Mouse (Mus musculus) liver, embryonic 16.5 days (tissue): Measurements from ENCODE around the gene B3gnt2. TPM values are rescaled to one million over a fixed set of nuclear protein-coding genes. Genes with fewer than 3 reads are reported as not detected.

Experiments used
- ATAC-seq: fragments of 200-750 bp; cut with Nextera tagmentation; 2 replicates; pipeline ENCODE4 v1.8.0; 2017; ENCODE audit warnings: low read depth, mild to moderate bottlenecking, moderate number of reproducible peaks, moderate library complexity
- H3K27ac ChIP-seq: fragments of 300-500 bp; sonication (generic); 2 replicates; pipeline ENCODE4 v1.5.1; 2014; ENCODE audit warnings: mild to moderate bottlenecking, low read length
- H3K27me3 ChIP-seq: fragments of 300-500 bp; sonication (generic); 2 replicates; pipeline ENCODE4 v1.6.1; 2014; ENCODE audit warnings: low read depth, low read length, mixed read lengths; ENCODE audit not compliant: control insufficient read depth, insufficient read depth
- H3K36me3 ChIP-seq: fragments of 300-500 bp; sonication (generic); 2 replicates; pipeline ENCODE4 v1.6.1; 2014; ENCODE audit warnings: mild to moderate bottlenecking; ENCODE audit not compliant: control insufficient read depth, insufficient read depth
- H3K4me1 ChIP-seq: fragments of 300-500 bp; sonication (generic); 2 replicates; pipeline ENCODE4 v1.6.1; 2014; ENCODE audit warnings: low read depth, low read length, mixed read lengths; ENCODE audit not compliant: control insufficient read depth
- H3K4me2 ChIP-seq: fragments of 300-500 bp; sonication (generic); 2 replicates; pipeline ENCODE4 v1.6.1; 2014; ENCODE audit warnings: low read depth, low read length, mixed read lengths
- H3K4me3 ChIP-seq: fragments of 300-500 bp; sonication (generic); 2 replicates; pipeline ENCODE4 v1.5.1; 2014; ENCODE audit warnings: low read depth, mild to moderate bottlenecking, low read length
- H3K9ac ChIP-seq: fragments of 300-500 bp; sonication (generic); 2 replicates; pipeline ENCODE4 v1.6.1; 2014; ENCODE audit warnings: low read depth, low read length
- H3K9me3 ChIP-seq: fragments of 300-500 bp; sonication (generic); replicated peaks from 2 replicates; pipeline ENCODE4 v1.6.1; 2016; ENCODE audit warnings: low read length; ENCODE audit not compliant: control insufficient read depth
- WGBS: fragments of 180-500 bp; shearing (Covaris S2); extraction: QIAGEN DNeasy Blood & Tissue Kit; methylation state at CpG from one replicate; pipeline ENCODE4 v1.1.7; 2014; ENCODE audit not compliant: insufficient replicate concordance; 5-methylcytosine and 5-hydroxymethylcytosine counted together
- polyA plus RNA-seq: library from polyadenylated mRNA; unstranded; fragments of >200 nt; fragmentation: Nextera tagmentation; extraction: Ambion mirVana; gene quantifications from 2 replicates; pipeline ENCODE4 v1.2.1, GENCODE M21; 2015

Gene B3gnt2
- polyA plus RNA-seq, 1 experiment from 2014 or later = 6.6 TPM

GRCm38 (mm10) chr11:22798916-22799315 is 61.8 kb downstream of the B3gnt2 start:
- ATAC-seq = no peak
- H3K4me3 ChIP-seq = no peak overlapping the region
- WGBS = 65% methylated on average over 5 of the region's 5 CpGs

GRCm38 (mm10) chr11:22794734-22795133 is 66.0 kb downstream of the B3gnt2 start:
- peaks cover 13% of the 10 kb centered on the region for H3K4me1 ChIP-seq
- H3K36me3 ChIP-seq = no peaks in the 10 kb centered on the region
- no peaks in the 10 kb centered on the region for H3K27me3 ChIP-seq
- H3K4me3 ChIP-seq = no peak overlapping the region
- no peak overlapping the region for H3K9ac ChIP-seq
- H3K9me3 ChIP-seq = no peaks in the 10 kb centered on the region
- WGBS = 64% methylated on average over 1 of the region's 1 CpGs
- no peak overlapping the region for H3K4me2 ChIP-seq
- ATAC-seq = no peak
- H3K27ac ChIP-seq = no peak overlapping the region

More at GRCm38 (mm10) chr11:22798916-22799315, 61.8 kb downstream of the B3gnt2 start:
- no peaks in the 10 kb centered on the region for H3K36me3 ChIP-seq
- H3K27ac ChIP-seq = no peak overlapping the region
- no peak overlapping the region for H3K4me2 ChIP-seq
- H3K27me3 ChIP-seq = no peaks in the 10 kb centered on the region
- peaks cover 2% of the 10 kb centered on the region; the same call in 1 of the 2 replicates for H3K4me1 ChIP-seq
- H3K9ac ChIP-seq = no peak overlapping the region
- no peaks in the 10 kb centered on the region for H3K9me3 ChIP-seq

GRCm38 (mm10) chr11:22793881-22794203 is 66.9 kb downstream of the B3gnt2 start:
- no peaks in the 10 kb centered on the region for H3K27me3 ChIP-seq
- H3K9me3 ChIP-seq = no peaks in the 10 kb centered on the region
- peak; percentile 79 for ATAC-seq
- H3K9ac ChIP-seq = no peak overlapping the region
- H3K4me1 ChIP-seq = peaks cover 13% of the 10 kb centered on the region
- 13% methylated on average over 1 of the region's 1 CpGs for WGBS
- no peak overlapping the region for H3K4me3 ChIP-seq
- H3K27ac ChIP-seq = no peak overlapping the region
- 0 out of 2 replicates have a peak overlapping the region, but pooled peaks have one; percentile 12 for H3K4me2 ChIP-seq
- H3K36me3 ChIP-seq = no peaks in the 10 kb centered on the region

GRCm38 (mm10) chr11:22793176-22793880 is 67.4 kb downstream of the B3gnt2 start:
- H3K9ac ChIP-seq = no peak overlapping the region
- no peak overlapping the region for H3K4me3 ChIP-seq
- no peaks in the 10 kb centered on the region for H3K27me3 ChIP-seq
- H3K36me3 ChIP-seq = no peaks in the 10 kb centered on the region
- 52% methylated on average over 3 of the region's 3 CpGs for WGBS
- H3K4me2 ChIP-seq = peak overlapping the region; percentile 18; the same call in 1 of the 2 replicates
- H3K9me3 ChIP-seq = no peaks in the 10 kb centered on the region
- peak overlapping the region; percentile 41; the same call in 1 of the 2 replicates for H3K27ac ChIP-seq
- H3K4me1 ChIP-seq = peaks cover 13% of the 10 kb centered on the region
- ATAC-seq = peak; percentile 86

- Histone ChIP-seq H3K4me3 (no peak overlapping the region), H3K9me3 (no peaks in the 10 kb centered on the region), H3K27ac (no peak overlapping the region), H3K27me3 (no peaks in the 10 kb centered on the region), H3K4me1 (peaks cover 13% of the 10 kb centered on the region), H3K36me3 (no peaks in the 10 kb centered on the region), H3K9ac (no peak overlapping the region), H3K4me2 (no peak overlapping the region)
- ATAC-seq = no peak
- WGBS = 84% methylated on average over 1 of the region's 1 CpGs
These were observed 68.6 kb downstream of the B3gnt2 start for GRCm38 (mm10) chr11:22792149-22792548.

GRCm38 (mm10) chr11:22791726-22792125 is 69.0 kb downstream of the B3gnt2 start:
- no peak for ATAC-seq
- no peak overlapping the region for H3K4me2 ChIP-seq
- H3K9ac ChIP-seq = no peak overlapping the region
- no peak overlapping the region for H3K27ac ChIP-seq
- H3K4me1 ChIP-seq = peaks cover 13% of the 10 kb centered on the region
- 74% methylated on average over 5 of the region's 5 CpGs for WGBS
- H3K36me3 ChIP-seq = no peaks in the 10 kb centered on the region
- no peak overlapping the region for H3K4me3 ChIP-seq
- no peaks in the 10 kb centered on the region for H3K9me3 ChIP-seq
- no peaks in the 10 kb centered on the region for H3K27me3 ChIP-seq

- no peak overlapping the region for H3K4me2 ChIP-seq
- ATAC-seq = no peak
- no peak overlapping the region for H3K27ac ChIP-seq
- H3K4me3 ChIP-seq = no peak overlapping the region
- no peaks in the 10 kb centered on the region for H3K27me3 ChIP-seq
- 71% methylated on average over 2 of the region's 2 CpGs for WGBS
- H3K9ac ChIP-seq = no peak overlapping the region
- peaks cover 2% of the 10 kb centered on the region; the same call in 1 of the 2 replicates for H3K4me1 ChIP-seq
- no peaks in the 10 kb centered on the region for H3K36me3 ChIP-seq
- H3K9me3 ChIP-seq = no peaks in the 10 kb centered on the region
These were observed 72.9 kb downstream of the B3gnt2 start for GRCm38 (mm10) chr11:22787833-22788232.

GRCm38 (mm10) chr11:22784477-22784876 is 76.3 kb downstream of the B3gnt2 start:
- Histone ChIP-seq H3K9me3 (no peaks in the 10 kb centered on the region), H3K36me3 (no peaks in the 10 kb centered on the region), H3K4me1 (no peaks in the 10 kb centered on the region; the same call in 1 of the 2 replicates), H3K4me2 (no peak overlapping the region), H3K9ac (no peak overlapping the region), H3K4me3 (no peak overlapping the region), H3K27me3 (no peaks in the 10 kb centered on the region), H3K27ac (no peak overlapping the region)
- 65% methylated on average over 3 of the region's 3 CpGs for WGBS
- no peak for ATAC-seq

GRCm38 (mm10) chr11:22782705-22783124 is 78.0 kb downstream of the B3gnt2 start:
- no peak overlapping the region for H3K4me3 ChIP-seq
- H3K9ac ChIP-seq = no peak overlapping the region
- no peaks in the 10 kb centered on the region; the same call in 1 of the 2 replicates for H3K4me1 ChIP-seq
- H3K9me3 ChIP-seq = no peaks in the 10 kb centered on the region
- WGBS = 44% methylated on average over 13 of the region's 13 CpGs
- no peak overlapping the region for H3K27ac ChIP-seq
- no peak for ATAC-seq
- H3K27me3 ChIP-seq = no peaks in the 10 kb centered on the region
- H3K36me3 ChIP-seq = no peaks in the 10 kb centered on the region
- H3K4me2 ChIP-seq = no peak overlapping the region
